Mouse (Mus musculus): ENCODE measurements around the gene Hs6st3.

DNA sequence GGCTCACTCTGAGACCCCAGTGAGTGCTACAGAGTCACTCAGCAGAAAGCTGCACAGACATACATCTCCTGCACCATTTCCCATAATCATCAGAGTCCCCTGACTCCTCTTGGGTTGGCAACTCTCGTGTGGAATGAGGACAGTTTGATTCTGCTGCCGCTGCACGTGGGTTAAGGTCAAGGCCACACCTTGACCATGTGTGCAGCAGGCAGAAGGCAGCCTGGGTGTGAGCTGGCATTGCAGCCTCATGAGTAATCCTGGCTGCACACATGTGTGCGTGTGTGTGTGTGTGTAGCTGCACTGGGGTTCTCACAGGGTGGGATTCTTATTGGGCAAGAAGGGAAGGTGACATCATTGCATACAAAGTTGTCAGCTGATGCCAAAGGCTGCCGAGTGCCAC, 677.5 kb downstream of the Hs6st3 start:
- TF ChIP-seq CTCF (conservative IDR thresholded peaks at IDR 0.05; ENCODE audit: low read length) (no peak), NANOG (IDR thresholded peaks at IDR 0.05; ENCODE audit: borderline replicate concordance, low read length) (no peak)
